Mouse (Mus musculus): ENCODE measurements around the gene Gm527.

GRCm38 (mm10) chr12:64967470-64967869 is 49.8 kb downstream of the Gm527 start:
- TF ChIP-seq CTCF (IDR thresholded peaks at IDR 0.05; ENCODE audit: borderline replicate concordance, extremely low read depth, insufficient read depth, insufficient read length) (no peak), POLR2A (IDR thresholded peaks at IDR 0.05; ENCODE audit: borderline replicate concordance, extremely low read depth, insufficient read depth, insufficient read length, poor library complexity, severe bottlenecking) (no peak)

All from brain, embryonic 14.5 days (tissue).